Mouse (Mus musculus) right cerebral cortex, postnatal 25 days (tissue): Measurements from ENCODE around the gene Dnmt3l.

Experiments used
- DNase-seq: peaks from one replicate; pipeline ENCODE4 v3.0.0; 2022

Dnmt3l gene

GRCm38 (mm10) chr10:78037139-78037538 is 4.6 kb upstream of the Dnmt3l start:
- DNase-seq: no peak

- no peak for DNase-seq
Observed at GRCm38 (mm10) chr10:78042096-78042495, 349 bp downstream of the Dnmt3l start.

- peak; percentile 43 for DNase-seq
Observed at GRCm38 (mm10) chr10:78042697-78043405, 1.1 kb downstream of the Dnmt3l start.

GRCm38 (mm10) chr10:78043406-78043836 is 1.7 kb downstream of the Dnmt3l start, which contains the start of gene Aire:
Gene Aire (minus strand): TSS chr10:78043610.
- DNase-seq: peak; percentile 60

- no peak for DNase-seq
Observed at GRCm38 (mm10) chr10:78044531-78044930, 2.8 kb downstream of the Dnmt3l start.

GRCm38 (mm10) chr10:78046388-78046787 is 4.6 kb downstream of the Dnmt3l start:
- no peak for DNase-seq

- no peak for DNase-seq
Observed at GRCm38 (mm10) chr10:78048061-78048730, 6.4 kb downstream of the Dnmt3l start.

- no peak for DNase-seq
Observed at GRCm38 (mm10) chr10:78049519-78050035, 7.8 kb downstream of the Dnmt3l start.

GRCm38 (mm10) chr10:78054633-78055565 is 13.2 kb downstream of the Dnmt3l start:
- no peak for DNase-seq

GRCm38 (mm10) chr10:78057056-78057455 is 15.3 kb downstream of the Dnmt3l start:
- no peak for DNase-seq

- DNase-seq: no peak
Observed at GRCm38 (mm10) chr10:78063122-78063521, 21.4 kb downstream of the Dnmt3l start.

GRCm38 (mm10) chr10:78067226-78067625 is 25.5 kb downstream of the Dnmt3l start:
- DNase-seq: no peak

GRCm38 (mm10) chr10:78068541-78068940 is 26.8 kb downstream of the Dnmt3l start:
- no peak for DNase-seq

- DNase-seq: peak; percentile 40
Observed at GRCm38 (mm10) chr10:78069101-78070011, 27.6 kb downstream of the Dnmt3l start, which contains the start of gene Icosl. Gene Icosl (plus strand): TSS chr10:78069302.

- DNase-seq: no peak
Observed at GRCm38 (mm10) chr10:78074151-78074550, 32.4 kb downstream of the Dnmt3l start.

- DNase-seq: no peak
Observed at GRCm38 (mm10) chr10:78074977-78075376, 33.2 kb downstream of the Dnmt3l start.

GRCm38 (mm10) chr10:78077862-78078261 is 36.1 kb downstream of the Dnmt3l start:
- DNase-seq: no peak

- no peak for DNase-seq
Observed at GRCm38 (mm10) chr10:78078276-78078675, 36.5 kb downstream of the Dnmt3l start.

- DNase-seq: no peak
Observed at GRCm38 (mm10) chr10:78079955-78080591, 38.3 kb downstream of the Dnmt3l start.

GRCm38 (mm10) chr10:78084073-78084472 is 42.3 kb downstream of the Dnmt3l start:
- no peak for DNase-seq

GRCm38 (mm10) chr10:78085711-78086110 is 44.0 kb downstream of the Dnmt3l start:
- no peak for DNase-seq
